Mouse (Mus musculus) E14TG2a.4 (cell line): ENCODE measurements around the gene Zfp239.

Source experiments
- CTCF ChIP-seq: conservative IDR thresholded peaks from 2 replicates; pipeline ENCODE4 v1.5.1; 2014; ENCODE audit warnings: low read length
- NANOG ChIP-seq: IDR thresholded peaks from 2 replicates; pipeline ENCODE4 v1.6.1; 2014; ENCODE audit warnings: borderline replicate concordance, low read length, mixed read lengths

DNA sequence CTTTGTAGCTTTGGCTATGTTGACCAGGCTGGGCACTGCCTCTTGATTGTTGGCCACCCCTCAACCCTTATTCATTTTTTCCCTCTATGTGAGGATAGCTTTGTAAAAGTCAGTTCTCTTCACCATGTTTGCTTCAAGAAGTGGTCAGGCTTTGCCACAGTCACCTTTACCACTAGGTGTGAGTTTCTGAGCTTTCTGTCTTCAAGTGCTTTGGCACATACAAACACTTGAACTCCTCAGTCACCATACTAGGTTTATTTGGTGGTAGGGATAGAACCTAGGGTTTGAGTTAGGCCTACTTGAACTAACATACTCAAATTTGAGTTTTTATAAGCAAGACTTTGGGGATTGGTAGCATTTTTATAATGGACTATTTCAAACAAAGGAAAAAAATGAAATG, 52.6 kb downstream of the Zfp239 start:
- no peak for TF ChIP-seq CTCF
- no peak for TF ChIP-seq NANOG
